Mouse (Mus musculus): ENCODE data around the gene Ptprg. TPM values are rescaled to one million over a fixed set of nuclear protein-coding genes. Genes with fewer than 3 reads are reported as not detected.

Gene Ptprg
- polyA plus RNA-seq, 1 experiment from 2014 or later: 16.4 TPM

- peaks cover 9% of the 10 kb centered on the region for H3K4me1 ChIP-seq (replicated peaks)
- 82% methylated on average over 6 of the region's 6 CpGs for WGBS
Measured at GRCm38 (mm10) chr14:11620314-11620713, 67.0 kb downstream of the Ptprg start.

GRCm38 (mm10) chr14:11620962-11621568 is 67.7 kb downstream of the Ptprg start:
- no peak overlapping the region for H3K9ac ChIP-seq
- 71% methylated on average over 10 of the region's 10 CpGs for WGBS
- no peak for ATAC-seq (replicated peaks; ENCODE audit: insufficient number of reproducible peaks, insufficient read depth, low FRiP score, low read depth)
- no peak overlapping the region for H3K4me3 ChIP-seq
- no peak overlapping the region for H3K27ac ChIP-seq
- no peaks in the 10 kb centered on the region for H3K9me3 ChIP-seq (replicated peaks)
- H3K36me3 ChIP-seq: no peaks in the 10 kb centered on the region
- no peaks in the 10 kb centered on the region for H3K27me3 ChIP-seq
- H3K4me1 ChIP-seq (replicated peaks): peaks cover 8% of the 10 kb centered on the region
- H3K4me2 ChIP-seq: no peak overlapping the region

More at GRCm38 (mm10) chr14:11620314-11620713, 67.0 kb downstream of the Ptprg start:
- no peak overlapping the region for H3K27ac ChIP-seq
- no peak overlapping the region for H3K9ac ChIP-seq
- H3K36me3 ChIP-seq: no peaks in the 10 kb centered on the region
- H3K9me3 ChIP-seq (replicated peaks): no peaks in the 10 kb centered on the region
- H3K4me2 ChIP-seq: no peak overlapping the region
- H3K4me3 ChIP-seq: no peak overlapping the region
- no peaks in the 10 kb centered on the region for H3K27me3 ChIP-seq
- ATAC-seq (replicated peaks; ENCODE audit: insufficient number of reproducible peaks, insufficient read depth, low FRiP score, low read depth): no peak

GRCm38 (mm10) chr14:11623576-11623975 is 70.2 kb downstream of the Ptprg start:
- WGBS: 75% methylated on average over 4 of the region's 4 CpGs
- ATAC-seq (replicated peaks; ENCODE audit: insufficient number of reproducible peaks, insufficient read depth, low FRiP score, low read depth): no peak

GRCm38 (mm10) chr14:11630736-11631135 is 77.4 kb downstream of the Ptprg start:
- H3K9ac ChIP-seq: no peak overlapping the region
- ATAC-seq (replicated peaks; ENCODE audit: insufficient number of reproducible peaks, insufficient read depth, low FRiP score, low read depth): no peak
- H3K4me1 ChIP-seq (replicated peaks): 0 out of 2 replicates have a peak, but pooled peaks cover 9% of the 10 kb centered on the region
- H3K27ac ChIP-seq: no peak overlapping the region
- no peaks in the 10 kb centered on the region for H3K27me3 ChIP-seq
- 20% methylated on average over 2 of the region's 2 CpGs for WGBS
- no peak overlapping the region for H3K4me3 ChIP-seq
- H3K36me3 ChIP-seq: no peaks in the 10 kb centered on the region
- no peak overlapping the region for H3K4me2 ChIP-seq
- no peaks in the 10 kb centered on the region for H3K9me3 ChIP-seq (replicated peaks)

More at GRCm38 (mm10) chr14:11623576-11623975, 70.2 kb downstream of the Ptprg start:
- Histone ChIP-seq H3K4me1 (replicated peaks) (no peaks in the 10 kb centered on the region), H3K36me3 (no peaks in the 10 kb centered on the region), H3K9me3 (replicated peaks) (no peaks in the 10 kb centered on the region), H3K9ac (no peak overlapping the region), H3K27ac (no peak overlapping the region), H3K4me2 (no peak overlapping the region), H3K27me3 (no peaks in the 10 kb centered on the region), H3K4me3 (no peak overlapping the region)

GRCm38 (mm10) chr14:11631505-11631904 is 78.2 kb downstream of the Ptprg start:
- Histone ChIP-seq H3K4me2 (no peak overlapping the region), H3K36me3 (no peaks in the 10 kb centered on the region), H3K4me3 (no peak overlapping the region), H3K27ac (no peak overlapping the region), H3K9ac (no peak overlapping the region), H3K4me1 (replicated peaks) (0 out of 2 replicates have a peak, but pooled peaks cover 9% of the 10 kb centered on the region), H3K27me3 (no peaks in the 10 kb centered on the region), H3K9me3 (replicated peaks) (no peaks in the 10 kb centered on the region)
- no peak for ATAC-seq (replicated peaks; ENCODE audit: insufficient number of reproducible peaks, insufficient read depth, low FRiP score, low read depth)
- WGBS: 89% methylated on average over 4 of the region's 4 CpGs

GRCm38 (mm10) chr14:11637673-11638072 is 84.3 kb downstream of the Ptprg start:
- Histone ChIP-seq H3K9me3 (replicated peaks) (no peaks in the 10 kb centered on the region), H3K36me3 (no peaks in the 10 kb centered on the region), H3K9ac (no peak overlapping the region), H3K27me3 (no peaks in the 10 kb centered on the region), H3K4me3 (no peak overlapping the region), H3K4me1 (replicated peaks) (no peaks in the 10 kb centered on the region), H3K4me2 (no peak overlapping the region), H3K27ac (no peak overlapping the region)
- WGBS: 83% methylated on average over 7 of the region's 7 CpGs
- ATAC-seq (replicated peaks; ENCODE audit: insufficient number of reproducible peaks, insufficient read depth, low FRiP score, low read depth): no peak

GRCm38 (mm10) chr14:11639366-11639765 is 86.0 kb downstream of the Ptprg start:
- no peaks in the 10 kb centered on the region for H3K27me3 ChIP-seq
- no peaks in the 10 kb centered on the region for H3K4me1 ChIP-seq (replicated peaks)
- no peaks in the 10 kb centered on the region for H3K9me3 ChIP-seq (replicated peaks)
- H3K4me2 ChIP-seq: no peak overlapping the region
- ATAC-seq (replicated peaks; ENCODE audit: insufficient number of reproducible peaks, insufficient read depth, low FRiP score, low read depth): no peak
- H3K36me3 ChIP-seq: no peaks in the 10 kb centered on the region
- H3K9ac ChIP-seq: no peak overlapping the region
- 87% methylated on average over 5 of the region's 5 CpGs for WGBS
- H3K27ac ChIP-seq: no peak overlapping the region
- no peak overlapping the region for H3K4me3 ChIP-seq

- no peaks in the 10 kb centered on the region for H3K9me3 ChIP-seq (replicated peaks)
- H3K4me1 ChIP-seq (replicated peaks): no peaks in the 10 kb centered on the region
- H3K36me3 ChIP-seq: no peaks in the 10 kb centered on the region
- no peak for ATAC-seq (replicated peaks; ENCODE audit: insufficient number of reproducible peaks, insufficient read depth, low FRiP score, low read depth)
- no peaks in the 10 kb centered on the region for H3K27me3 ChIP-seq
- H3K4me2 ChIP-seq: no peak overlapping the region
- no peak overlapping the region for H3K27ac ChIP-seq
- no peak overlapping the region for H3K9ac ChIP-seq
- H3K4me3 ChIP-seq: no peak overlapping the region
Measured at GRCm38 (mm10) chr14:11640372-11640771, 87.0 kb downstream of the Ptprg start.

GRCm38 (mm10) chr14:11640996-11641395 is 87.7 kb downstream of the Ptprg start:
- H3K4me2 ChIP-seq: no peak overlapping the region
- no peak overlapping the region for H3K27ac ChIP-seq
- no peak overlapping the region for H3K9ac ChIP-seq
- WGBS: 76% methylated on average over 3 of the region's 3 CpGs
- no peaks in the 10 kb centered on the region for H3K4me1 ChIP-seq (replicated peaks)
- no peak overlapping the region for H3K4me3 ChIP-seq
- H3K36me3 ChIP-seq: no peaks in the 10 kb centered on the region
- no peaks in the 10 kb centered on the region for H3K27me3 ChIP-seq
- ATAC-seq (replicated peaks; ENCODE audit: insufficient number of reproducible peaks, insufficient read depth, low FRiP score, low read depth): no peak
- H3K9me3 ChIP-seq (replicated peaks): no peaks in the 10 kb centered on the region

GRCm38 (mm10) chr14:11642977-11643376 is 89.6 kb downstream of the Ptprg start:
- Histone ChIP-seq H3K36me3 (no peaks in the 10 kb centered on the region), H3K9ac (no peak overlapping the region), H3K4me1 (replicated peaks) (no peaks in the 10 kb centered on the region), H3K9me3 (replicated peaks) (no peaks in the 10 kb centered on the region), H3K4me3 (no peak overlapping the region), H3K4me2 (no peak overlapping the region), H3K27ac (no peak overlapping the region), H3K27me3 (no peaks in the 10 kb centered on the region)
- ATAC-seq (replicated peaks; ENCODE audit: insufficient number of reproducible peaks, insufficient read depth, low FRiP score, low read depth): no peak
- WGBS: 89% methylated on average over 1 of the region's 1 CpGs

GRCm38 (mm10) chr14:11657374-11657773 is 104.0 kb downstream of the Ptprg start:
- H3K27ac ChIP-seq: no peak overlapping the region
- WGBS: 67% methylated on average over 6 of the region's 6 CpGs
- 0 out of 2 replicates have a peak, but pooled peaks cover 8% of the 10 kb centered on the region for H3K4me1 ChIP-seq (replicated peaks)
- no peak overlapping the region for H3K9ac ChIP-seq
- ATAC-seq (replicated peaks; ENCODE audit: insufficient number of reproducible peaks, insufficient read depth, low FRiP score, low read depth): no peak
- H3K4me2 ChIP-seq: no peak overlapping the region
- H3K27me3 ChIP-seq: no peaks in the 10 kb centered on the region
- no peaks in the 10 kb centered on the region for H3K36me3 ChIP-seq
- no peaks in the 10 kb centered on the region for H3K9me3 ChIP-seq (replicated peaks)
- H3K4me3 ChIP-seq: no peak overlapping the region

- Histone ChIP-seq H3K9ac (no peak overlapping the region), H3K4me3 (no peak overlapping the region), H3K27me3 (no peaks in the 10 kb centered on the region), H3K4me2 (no peak overlapping the region), H3K4me1 (replicated peaks) (no peaks in the 10 kb centered on the region), H3K36me3 (no peaks in the 10 kb centered on the region), H3K9me3 (replicated peaks) (no peaks in the 10 kb centered on the region), H3K27ac (no peak overlapping the region)
- no peak for ATAC-seq (replicated peaks; ENCODE audit: insufficient number of reproducible peaks, insufficient read depth, low FRiP score, low read depth)
- WGBS: 54% methylated on average over 11 of the region's 11 CpGs
Measured at GRCm38 (mm10) chr14:11663661-11664215, 110.4 kb downstream of the Ptprg start.

All from heart, embryonic 15.5 days (tissue).